Mouse (Mus musculus) G1E (cell line): ENCODE measurements around the gene Atp13a1.

ENCODE experiments used
- CTCF ChIP-seq: IDR thresholded peaks from 2 replicates; pipeline ENCODE4 v1.5.1; 2012; ENCODE audit warnings: low read depth, low read length, inconsistent platforms, mixed read lengths
- GATA1 ChIP-seq: IDR thresholded peaks from 2 replicates; pipeline ENCODE4 v1.6.1; 2012; ENCODE audit warnings: borderline replicate concordance, low read length, inconsistent platforms, mixed read lengths
- POLR2AphosphoS5 ChIP-seq: IDR thresholded peaks from 2 replicates; pipeline ENCODE4 v1.6.1; 2012; ENCODE audit warnings: low read depth, low read length, inconsistent platforms; ENCODE audit not compliant: insufficient replicate concordance

- no peak for TF ChIP-seq GATA1
- no peak for TF ChIP-seq CTCF
- no peak for TF ChIP-seq POLR2AphosphoS5
Measured at GRCm38 (mm10) chr8:69761814-69762445, 29.0 kb upstream of the Atp13a1 start.
